ENCODE assay signal across 7 mouse cellular contexts in genomic region chr10:121640150-121640930, GRCm38 (mm10). TPM values are rescaled to one million over a fixed set of nuclear protein-coding genes. Genes with fewer than 3 reads are reported as not detected.
A peak's percentile ranks its signal among the peaks of the same experiment; 100 is the strongest.
DNase-seq lines count a peak whose midpoint lies in the region; ATAC-seq and TF ChIP-seq lines count a peak whose summit lies in the region.

No protein-coding gene starts in this region.

- H3K9me3 ChIP-seq in hindbrain, embryonic 11.5 days (ENCODE audit: control insufficient read depth, low read length) = no peaks in the 10 kb centered on the region
- no peaks in the 10 kb centered on the region for H3K9me3 ChIP-seq in liver, embryonic 13.5 days (replicated peaks)
- no peaks in the 10 kb centered on the region for H3K9me3 ChIP-seq in neural tube, embryonic 13.5 days

- ATAC-seq in hindbrain, embryonic 11.5 days (ENCODE audit: low FRiP score) = peak; percentile 73
- no peak for ATAC-seq in liver, embryonic 13.5 days (ENCODE audit: low read depth)
- peak; percentile 73; the same call in 1 of the 2 replicates for ATAC-seq in neural tube, embryonic 13.5 days (ENCODE audit: low read depth)

- no peak overlapping the region for H3K27ac ChIP-seq in cortical plate, adult 2 months (ENCODE audit: insufficient read depth, low read length)
- H3K27ac ChIP-seq in hindbrain, embryonic 11.5 days (ENCODE audit: low read depth, low read length) = no peak overlapping the region
- H3K27ac ChIP-seq in liver, embryonic 13.5 days = no peak overlapping the region
- H3K27ac ChIP-seq in neural tube, embryonic 13.5 days (replicated peaks) = no peak overlapping the region

- H3K4me3 ChIP-seq in cortical plate, adult 2 months (ENCODE audit: insufficient read depth, low read length) = no peak overlapping the region
- no peak overlapping the region for H3K4me3 ChIP-seq in hindbrain, embryonic 11.5 days (ENCODE audit: low read depth, low read length)
- H3K4me3 ChIP-seq in liver, embryonic 13.5 days (replicated peaks) = no peak overlapping the region
- no peak overlapping the region for H3K4me3 ChIP-seq in neural tube, embryonic 13.5 days

- H3K4me2 ChIP-seq in hindbrain, embryonic 11.5 days (replicated peaks; ENCODE audit: low read depth, low read length) = peak overlapping the region; percentile 97; the same call in 1 of the 2 replicates
- H3K4me2 ChIP-seq in liver, embryonic 13.5 days = peak overlapping the region; percentile 77
- H3K4me2 ChIP-seq in neural tube, embryonic 13.5 days = peak overlapping the region; percentile 88

- 55% methylated on average over 6 of the region's 6 CpGs for WGBS in hindbrain, embryonic 11.5 days
- 40% methylated on average over 6 of the region's 6 CpGs for WGBS in liver, embryonic 13.5 days (ENCODE audit: insufficient replicate concordance)
- WGBS in neural tube, embryonic 13.5 days = 45% methylated on average over 6 of the region's 6 CpGs

- H3K27me3 ChIP-seq in hindbrain, embryonic 11.5 days (ENCODE audit: control insufficient read depth, insufficient read depth, low read length) = peaks cover 26% of the 10 kb centered on the region
- peaks cover 46% of the 10 kb centered on the region for H3K27me3 ChIP-seq in liver, embryonic 13.5 days
- peaks cover 48% of the 10 kb centered on the region for H3K27me3 ChIP-seq in neural tube, embryonic 13.5 days

- no peak for TF ChIP-seq POLR2A in cortical plate, adult 2 months (IDR thresholded peaks at IDR 0.05; ENCODE audit: extremely low read depth, insufficient read depth, low read length)

- DNase-seq in A20 (ENCODE audit: low read depth, low spot score) = peak; percentile 42
- peak; percentile 76 for DNase-seq in CD4-positive, CD25-positive, alpha-beta regulatory T cell, adult 2 months (ENCODE audit: low read depth, low spot score)
- DNase-seq in hindbrain, embryonic 11.5 days (ENCODE audit: low spot score) = peak; percentile 65
- DNase-seq in liver, embryonic 13.5 days = no peak
- no peak for DNase-seq in gastrocnemius, adult 18-20 months (ENCODE audit: low spot score)

- no peak overlapping the region for H3K9ac ChIP-seq in hindbrain, embryonic 11.5 days (ENCODE audit: low read depth, low read length)
- H3K9ac ChIP-seq in liver, embryonic 13.5 days = 0 out of 2 replicates have a peak overlapping the region, but pooled peaks have one; percentile 9
- no peak overlapping the region for H3K9ac ChIP-seq in neural tube, embryonic 13.5 days

- H3K4me1 ChIP-seq in cortical plate, adult 2 months (ENCODE audit: control insufficient read depth, insufficient read depth, low read length) = peaks cover 2% of the 10 kb centered on the region; the same call in 1 of the 2 replicates
- H3K4me1 ChIP-seq in hindbrain, embryonic 11.5 days (replicated peaks; ENCODE audit: control insufficient read depth, insufficient read depth, low read length) = peaks cover 7% of the 10 kb centered on the region
- peaks cover 11% of the 10 kb centered on the region for H3K4me1 ChIP-seq in liver, embryonic 13.5 days (replicated peaks)
- peaks cover 19% of the 10 kb centered on the region for H3K4me1 ChIP-seq in neural tube, embryonic 13.5 days (replicated peaks)

- TF ChIP-seq CTCF in cortical plate, adult 2 months (IDR thresholded peaks at IDR 0.05; ENCODE audit: extremely low read depth, insufficient read depth, low read length) = peak; percentile 65

- no peaks in the 10 kb centered on the region for H3K36me3 ChIP-seq in hindbrain, embryonic 11.5 days (ENCODE audit: control insufficient read depth, insufficient read depth, low read length)
- no peaks in the 10 kb centered on the region for H3K36me3 ChIP-seq in liver, embryonic 13.5 days
- no peaks in the 10 kb centered on the region for H3K36me3 ChIP-seq in neural tube, embryonic 13.5 days

RNA-seq across cellular contexts. Expression of gene D930020B18Rik, which starts 1.0 kb away (rescaled TPM):
- 0.31 and 0.38 TPM in 2 replicates for polyA plus RNA-seq in cortical plate, adult 2 months (2012; rRNA removed)
- 0.22 and 0.31 TPM in 2 replicates for polyA plus RNA-seq in hindbrain, embryonic 11.5 days (2014; fragmentation: Nextera tagmentation; extraction: Ambion mirVana)
- 0.07 TPM in 1 of 2 replicates, not detected in the other for polyA plus RNA-seq in liver, embryonic 13.5 days (2015; fragmentation: Nextera tagmentation; extraction: Ambion mirVana)
- polyA plus RNA-seq in neural tube, embryonic 13.5 days (2015; fragmentation: Nextera tagmentation; extraction: Ambion mirVana) = 0.20 TPM in 1 of 2 replicates, not detected in the other
- total RNA-seq in gastrocnemius, adult 18-20 months (2021) = not detected

RNA-seq across cellular contexts. Expression of gene Xpot, which starts 14.2 kb away (rescaled TPM):
- 60.8 and 64.0 TPM in 2 replicates for polyA plus RNA-seq in cortical plate, adult 2 months (2012; rRNA removed)
- polyA plus RNA-seq in hindbrain, embryonic 11.5 days (2014; fragmentation: Nextera tagmentation; extraction: Ambion mirVana) = 49.5 and 51.5 TPM in 2 replicates
- polyA plus RNA-seq in liver, embryonic 13.5 days (2015; fragmentation: Nextera tagmentation; extraction: Ambion mirVana) = 39.9 and 50.2 TPM in 2 replicates
- 26.3 and 36.0 TPM in 2 replicates for polyA plus RNA-seq in neural tube, embryonic 13.5 days (2015; fragmentation: Nextera tagmentation; extraction: Ambion mirVana)
- total RNA-seq in gastrocnemius, adult 18-20 months (2021) = 10 to 100 TPM; 23.9 to 27.7 TPM

RNA-seq across cellular contexts. Expression of gene Tbk1, which starts 53.8 kb away (rescaled TPM):
- 41.5 and 46.4 TPM in 2 replicates for polyA plus RNA-seq in cortical plate, adult 2 months (2012; rRNA removed)
- 36.4 and 38.3 TPM in 2 replicates for polyA plus RNA-seq in hindbrain, embryonic 11.5 days (2014; fragmentation: Nextera tagmentation; extraction: Ambion mirVana)
- 18.4 and 22.7 TPM in 2 replicates for polyA plus RNA-seq in liver, embryonic 13.5 days (2015; fragmentation: Nextera tagmentation; extraction: Ambion mirVana)
- polyA plus RNA-seq in neural tube, embryonic 13.5 days (2015; fragmentation: Nextera tagmentation; extraction: Ambion mirVana) = 28.9 and 36.3 TPM in 2 replicates
- total RNA-seq in gastrocnemius, adult 18-20 months (2021) = 10 to 100 TPM in 1 of 2 experiments, 1 to 10 TPM in 1; 9.0 to 10.2 TPM

Comparison
In these comparisons a context has a peak if more than half of its experiments do, and no peak if none do; other contexts are left out.
1. DNase-seq: peak in A20 (single experiment), CD4-positive, CD25-positive, alpha-beta regulatory T cell, adult 2 months (single experiment) and hindbrain, embryonic 11.5 days (single experiment); none in liver, embryonic 13.5 days (single experiment) and gastrocnemius, adult 18-20 months (single experiment).
2. Peak in every context shown above with its lines, with median percentiles within 50 percentile points of each other: H3K4me2 ChIP-seq.